Mouse (Mus musculus): Measurements from ENCODE around the gene Ugdh. TPM values are rescaled to one million over a fixed set of nuclear protein-coding genes. Genes with fewer than 3 reads are reported as not detected.
A peak's percentile ranks its signal among the peaks of the same experiment; 100 is the strongest.

Gene Ugdh
- polyA plus RNA-seq, 1 experiment = 14.3 TPM

GRCm38 (mm10) chr5:65424215-65424614 is 11.5 kb downstream of the Ugdh start:
- Histone ChIP-seq H3K4me1 (ENCODE audit: control insufficient read depth, insufficient read depth, low read length) (no peaks in the 10 kb centered on the region; the same call in 1 of the 2 replicates), H3K4me3 (replicated peaks; ENCODE audit: control insufficient read depth, low read depth, low read length) (no peak overlapping the region), H3K27ac (ENCODE audit: control insufficient read depth, insufficient read depth, low read depth, low read length, poor library complexity) (no peak overlapping the region)
- 72% methylated on average over 6 of the region's 6 CpGs for WGBS
- no peak for TF ChIP-seq POLR2A (IDR thresholded peaks at IDR 0.05; ENCODE audit: borderline replicate concordance, control insufficient read depth, low read depth, low read length)
- TF ChIP-seq CTCF (IDR thresholded peaks at IDR 0.05; ENCODE audit: control insufficient read depth, insufficient read depth, low read length) = no peak

GRCm38 (mm10) chr5:65422803-65423202 is 12.9 kb downstream of the Ugdh start:
- WGBS = 87% methylated on average over 8 of the region's 8 CpGs
- no peaks in the 10 kb centered on the region; the same call in 1 of the 2 replicates for H3K4me1 ChIP-seq (ENCODE audit: control insufficient read depth, insufficient read depth, low read length)
- H3K27ac ChIP-seq (ENCODE audit: control insufficient read depth, insufficient read depth, low read depth, low read length, poor library complexity) = no peak overlapping the region
- TF ChIP-seq POLR2A (IDR thresholded peaks at IDR 0.05; ENCODE audit: borderline replicate concordance, control insufficient read depth, low read depth, low read length) = no peak
- H3K4me3 ChIP-seq (replicated peaks; ENCODE audit: control insufficient read depth, low read depth, low read length) = no peak overlapping the region

- Histone ChIP-seq H3K4me1 (ENCODE audit: control insufficient read depth, insufficient read depth, low read length) (no peaks in the 10 kb centered on the region; the same call in 1 of the 2 replicates), H3K4me3 (replicated peaks; ENCODE audit: control insufficient read depth, low read depth, low read length) (no peak overlapping the region), H3K27ac (ENCODE audit: control insufficient read depth, insufficient read depth, low read depth, low read length, poor library complexity) (no peak overlapping the region)
- WGBS = 61% methylated on average over 6 of the region's 6 CpGs
- TF ChIP-seq POLR2A (IDR thresholded peaks at IDR 0.05; ENCODE audit: borderline replicate concordance, control insufficient read depth, low read depth, low read length) = no peak
- no peak for TF ChIP-seq CTCF (IDR thresholded peaks at IDR 0.05; ENCODE audit: control insufficient read depth, insufficient read depth, low read length)
Observed at GRCm38 (mm10) chr5:65420822-65421221, 14.9 kb downstream of the Ugdh start.

- H3K4me3 ChIP-seq (replicated peaks; ENCODE audit: control insufficient read depth, low read depth, low read length) = no peak overlapping the region
- no peak overlapping the region for H3K27ac ChIP-seq (ENCODE audit: control insufficient read depth, insufficient read depth, low read depth, low read length, poor library complexity)
- WGBS = 90% methylated on average over 10 of the region's 10 CpGs
- no peaks in the 10 kb centered on the region; the same call in 1 of the 2 replicates for H3K4me1 ChIP-seq (ENCODE audit: control insufficient read depth, insufficient read depth, low read length)
- TF ChIP-seq CTCF (IDR thresholded peaks at IDR 0.05; ENCODE audit: control insufficient read depth, insufficient read depth, low read length) (no peak), POLR2A (IDR thresholded peaks at IDR 0.05; ENCODE audit: borderline replicate concordance, control insufficient read depth, low read depth, low read length) (no peak)
Observed at GRCm38 (mm10) chr5:65419136-65419535, 16.6 kb downstream of the Ugdh start.

- H3K4me1 ChIP-seq (ENCODE audit: control insufficient read depth, insufficient read depth, low read length) = no peaks in the 10 kb centered on the region; the same call in 1 of the 2 replicates
- 73% methylated on average over 26 of the region's 26 CpGs for WGBS
- H3K27ac ChIP-seq (ENCODE audit: control insufficient read depth, insufficient read depth, low read depth, low read length, poor library complexity) = no peak overlapping the region
- H3K4me3 ChIP-seq (replicated peaks; ENCODE audit: control insufficient read depth, low read depth, low read length) = no peak overlapping the region
- TF ChIP-seq POLR2A (IDR thresholded peaks at IDR 0.05; ENCODE audit: borderline replicate concordance, control insufficient read depth, low read depth, low read length) (no peak), CTCF (IDR thresholded peaks at IDR 0.05; ENCODE audit: control insufficient read depth, insufficient read depth, low read length) (no peak)
Observed at GRCm38 (mm10) chr5:65415653-65416458, 19.9 kb downstream of the Ugdh start.

- Histone ChIP-seq H3K4me3 (replicated peaks; ENCODE audit: control insufficient read depth, low read depth, low read length) (no peak overlapping the region), H3K4me1 (ENCODE audit: control insufficient read depth, insufficient read depth, low read length) (no peaks in the 10 kb centered on the region), H3K27ac (ENCODE audit: control insufficient read depth, insufficient read depth, low read depth, low read length, poor library complexity) (no peak overlapping the region)
- TF ChIP-seq CTCF (IDR thresholded peaks at IDR 0.05; ENCODE audit: control insufficient read depth, insufficient read depth, low read length) (no peak), POLR2A (IDR thresholded peaks at IDR 0.05; ENCODE audit: borderline replicate concordance, control insufficient read depth, low read depth, low read length) (no peak)
- WGBS = 94% methylated on average over 12 of the region's 12 CpGs
Observed at GRCm38 (mm10) chr5:65407989-65408388, 27.8 kb downstream of the Ugdh start.

GRCm38 (mm10) chr5:65401251-65401994 is 34.3 kb downstream of the Ugdh start:
- H3K4me3 ChIP-seq (replicated peaks; ENCODE audit: control insufficient read depth, low read depth, low read length) = no peak overlapping the region
- 18% methylated on average over 2 of the region's 2 CpGs for WGBS
- TF ChIP-seq CTCF (IDR thresholded peaks at IDR 0.05; ENCODE audit: control insufficient read depth, insufficient read depth, low read length) = peak; percentile 72
- no peak for TF ChIP-seq POLR2A (IDR thresholded peaks at IDR 0.05; ENCODE audit: borderline replicate concordance, control insufficient read depth, low read depth, low read length)
- H3K4me1 ChIP-seq (ENCODE audit: control insufficient read depth, insufficient read depth, low read length) = no peaks in the 10 kb centered on the region
- H3K27ac ChIP-seq (ENCODE audit: control insufficient read depth, insufficient read depth, low read depth, low read length, poor library complexity) = no peak overlapping the region

GRCm38 (mm10) chr5:65394425-65394824 is 41.3 kb downstream of the Ugdh start:
- TF ChIP-seq CTCF (IDR thresholded peaks at IDR 0.05; ENCODE audit: control insufficient read depth, insufficient read depth, low read length) (no peak), POLR2A (IDR thresholded peaks at IDR 0.05; ENCODE audit: borderline replicate concordance, control insufficient read depth, low read depth, low read length) (no peak)
- H3K27ac ChIP-seq (ENCODE audit: control insufficient read depth, insufficient read depth, low read depth, low read length, poor library complexity) = no peak overlapping the region
- 89% methylated on average over 7 of the region's 7 CpGs for WGBS
- H3K4me3 ChIP-seq (replicated peaks; ENCODE audit: control insufficient read depth, low read depth, low read length) = no peak overlapping the region
- peaks cover 1% of the 10 kb centered on the region; the same call in 1 of the 2 replicates for H3K4me1 ChIP-seq (ENCODE audit: control insufficient read depth, insufficient read depth, low read length)

Data from bone marrow, adult 2 months (tissue).